Mouse (Mus musculus) heart, adult 2 months (tissue): ENCODE results near the gene Tdpoz1. TPM values are rescaled to one million over a fixed set of nuclear protein-coding genes. Genes with fewer than 3 reads are reported as not detected.

ENCODE experiments used
- polyA plus RNA-seq: library from polyadenylated mRNA; depleted of rRNA; stranded (reverse); fragments of >200 nt; gene quantifications from 2 replicates; pipeline ENCODE4 v1.2.3, GENCODE M21; 2012; rRNA removed
- total RNA-seq, 2 experiments: library from RNA; stranded (reverse); gene quantifications; 2 replicates each; pipeline ENCODE4 v1.2.3; 2021

Tdpoz1 gene
- total and polyA plus RNA-seq, 3 experiments = not detected

Other genes starting within 250 kb of the Tdpoz1 start
- under 1 TPM; 0.08 to 0.14 TPM for gene Tchh, start 234.0 kb downstream of the Tdpoz1 start, total RNA-seq
- 0.02 TPM in 1 of 2 replicates, not detected in the other for gene Tchh, start 234.0 kb downstream of the Tdpoz1 start, polyA plus RNA-seq
- not detected for gene Tchhl1, start 207.6 kb downstream of the Tdpoz1 start, total RNA-seq
- not detected in 2 replicates for gene Tchhl1, start 207.6 kb downstream of the Tdpoz1 start, polyA plus RNA-seq
- gene S100a11, start 155.8 kb downstream of the Tdpoz1 start, total RNA-seq = 10 to 100 TPM; 72.5 to 73.7 TPM
- gene S100a11, start 155.8 kb downstream of the Tdpoz1 start, polyA plus RNA-seq = 89.9 and 99.1 TPM in 2 replicates
- 10 to 100 TPM; 70.5 to 93.9 TPM for gene S100a10, start 121.2 kb downstream of the Tdpoz1 start, total RNA-seq
- 41.9 and 47.3 TPM in 2 replicates for gene S100a10, start 121.2 kb downstream of the Tdpoz1 start, polyA plus RNA-seq
- not detected for gene Tdpoz2, start 23.6 kb downstream of the Tdpoz1 start, total RNA-seq
- not detected in 2 replicates for gene Tdpoz2, start 23.6 kb downstream of the Tdpoz1 start, polyA plus RNA-seq
- not detected for gene Gm37596, start 16.8 kb upstream of the Tdpoz1 start, total RNA-seq
- gene Gm37596, start 16.8 kb upstream of the Tdpoz1 start, polyA plus RNA-seq = not detected in 2 replicates
- not detected for gene Gm5773, start 96.7 kb upstream of the Tdpoz1 start, total RNA-seq
- not detected in 2 replicates for gene Gm5773, start 96.7 kb upstream of the Tdpoz1 start, polyA plus RNA-seq
- gene Tdpoz4, start 120.1 kb upstream of the Tdpoz1 start, total RNA-seq = not detected
- not detected in 2 replicates for gene Tdpoz4, start 120.1 kb upstream of the Tdpoz1 start, polyA plus RNA-seq
- not detected for gene Tdpoz3, start 149.7 kb upstream of the Tdpoz1 start, total RNA-seq
- not detected in 2 replicates for gene Tdpoz3, start 149.7 kb upstream of the Tdpoz1 start, polyA plus RNA-seq